Mouse (Mus musculus) left cerebral cortex, postnatal 10 days (tissue): ENCODE results near the gene Lef1. TPM values are rescaled to one million over a fixed set of nuclear protein-coding genes. Genes with fewer than 3 reads are reported as not detected.

Experiments
- DNase-seq, 2 experiments: peaks; one replicate each; pipeline ENCODE4 v3.0.0; 2021 to 2022; ENCODE audit warnings: low spot score in 2 of 2, mixed read lengths in 1 of 2; ENCODE audit errors: extremely low spot score in 1 of 2
- intact Hi-C: fragments of 180-260 bp; cut with DNase I; formaldehyde crosslinking; loops from one replicate; pipeline ENCODE4 v1.15.1; 2025
- total RNA-seq, 2 experiments: library from RNA; stranded (reverse); gene quantifications; 2 replicates each; pipeline ENCODE4 v1.2.3; 2021

Gene Lef1
- total RNA-seq, 2 experiments from 2014 or later = 6.1 to 6.3 TPM

GRCm38 (mm10) chr3:131169161-131169560 lies 58.9 kb downstream of the Lef1 start:
- DNase-seq = no peak
- intact Hi-C loops = no loop called here

GRCm38 (mm10) chr3:131170099-131170643 lies 59.9 kb downstream of the Lef1 start:
- intact Hi-C loops = no loop called here
- DNase-seq = no peak

GRCm38 (mm10) chr3:131171292-131171960 lies 61.2 kb downstream of the Lef1 start:
- DNase-seq = peak in 1 of 2 experiments; percentile 33
- intact Hi-C loops = no loop called here

- no peak for DNase-seq
- intact Hi-C loops = no loop called here
These were observed 62.0 kb downstream of the Lef1 start for GRCm38 (mm10) chr3:131172293-131172692.

- intact Hi-C loops = no loop called here
- DNase-seq = no peak
These were observed 70.7 kb downstream of the Lef1 start for GRCm38 (mm10) chr3:131181006-131181405.

- DNase-seq = no peak
- intact Hi-C loops = no loop called here
These were observed 71.9 kb downstream of the Lef1 start for GRCm38 (mm10) chr3:131182158-131182557.

GRCm38 (mm10) chr3:131186193-131186592 lies 75.9 kb downstream of the Lef1 start:
- intact Hi-C loops = no loop called here

GRCm38 (mm10) chr3:131190239-131190638 lies 80.0 kb downstream of the Lef1 start:
- no peak for DNase-seq
- intact Hi-C loops = no loop called here

More at GRCm38 (mm10) chr3:131186193-131186592, 75.9 kb downstream of the Lef1 start:
- no peak for DNase-seq

- DNase-seq = no peak
- intact Hi-C loops = no loop called here
These were observed 80.5 kb downstream of the Lef1 start for GRCm38 (mm10) chr3:131190671-131191367.

GRCm38 (mm10) chr3:131191454-131191853 lies 81.2 kb downstream of the Lef1 start:
- DNase-seq = no peak
- intact Hi-C loops = no loop called here

GRCm38 (mm10) chr3:131196050-131196449 lies 85.8 kb downstream of the Lef1 start:
- DNase-seq = no peak
- intact Hi-C loops = no loop called here

GRCm38 (mm10) chr3:131196507-131197019 lies 86.3 kb downstream of the Lef1 start:
- no peak for DNase-seq
- intact Hi-C loops = no loop called here

- intact Hi-C loops = no loop called here
- peak in 1 of 2 experiments; percentile 18 for DNase-seq
These were observed 88.7 kb downstream of the Lef1 start for GRCm38 (mm10) chr3:131198991-131199390.

- DNase-seq = no peak
- intact Hi-C loops = no loop called here
These were observed 89.5 kb downstream of the Lef1 start for GRCm38 (mm10) chr3:131199590-131200288.

GRCm38 (mm10) chr3:131202311-131202710 lies 92.0 kb downstream of the Lef1 start:
- no peak for DNase-seq
- intact Hi-C loops = no loop called here

GRCm38 (mm10) chr3:131207846-131208245 lies 97.6 kb downstream of the Lef1 start:
- DNase-seq = no peak
- intact Hi-C loops = no loop called here

GRCm38 (mm10) chr3:131208265-131208891 lies 98.1 kb downstream of the Lef1 start:
- intact Hi-C loops = no loop called here
- DNase-seq = no peak

GRCm38 (mm10) chr3:131212200-131212599 lies 101.9 kb downstream of the Lef1 start:
- intact Hi-C loops = no loop called here
- no peak for DNase-seq

- intact Hi-C loops = no loop called here
- DNase-seq = no peak
These were observed 103.9 kb downstream of the Lef1 start for GRCm38 (mm10) chr3:131214060-131214658.
